In genomic region chr6:49048395-49048794, GRCm38 (mm10) we compare ENCODE assay signal across 35 mouse cellular contexts. TPM values are rescaled to one million over a fixed set of nuclear protein-coding genes. Genes with fewer than 3 reads are reported as not detected.
"Had no signal": no experiment of that assay in that cellular context is flagged by ENCODE, and none has a peak within 500 bp of the region (broad histone marks: within the 10 kb centered on the region; RNA-seq: fewer than 3 reads in every experiment).

No protein-coding gene starts in this region.

- H3K4me1 ChIP-seq: heart, embryonic 10.5 days; heart, embryonic 12.5 days; heart, embryonic 13.5 days; heart, embryonic 15.5 days; hindbrain, embryonic 15.5 days; intestine, embryonic 15.5 days had no signal

- H3K36me3 ChIP-seq: heart, embryonic 10.5 days; heart, embryonic 12.5 days; heart, embryonic 13.5 days; heart, embryonic 15.5 days; hindbrain, embryonic 10.5 days; hindbrain, embryonic 12.5 days; hindbrain, embryonic 13.5 days; hindbrain, embryonic 15.5 days; intestine, embryonic 15.5 days had no signal

- H3K27ac ChIP-seq: heart, embryonic 10.5 days; heart, embryonic 13.5 days; heart, embryonic 15.5 days; hindbrain, embryonic 10.5 days; hindbrain, embryonic 12.5 days; hindbrain, embryonic 13.5 days; hindbrain, embryonic 14.5 days; hindbrain, embryonic 15.5 days; hindbrain, postnatal 0 days; intestine, embryonic 15.5 days; kidney, postnatal 0 days; layer of hippocampus, adult 2 months; left cerebral cortex, adult 2 months had no signal

- H3K4me2 ChIP-seq: heart, embryonic 12.5 days; heart, embryonic 13.5 days; heart, embryonic 15.5 days; hindbrain, embryonic 12.5 days; hindbrain, embryonic 13.5 days; hindbrain, embryonic 14.5 days; hindbrain, embryonic 15.5 days; intestine, embryonic 15.5 days had no signal

- H3K27me3 ChIP-seq: heart, embryonic 13.5 days; heart, embryonic 15.5 days; hindbrain, embryonic 12.5 days; hindbrain, embryonic 13.5 days; hindbrain, embryonic 15.5 days; intestine, embryonic 15.5 days had no signal

- ATAC-seq: hindbrain, embryonic 16.5 days; hindbrain, postnatal 0 days; inflammation-experienced regulatory T-cells, adult 6 months; intestine, embryonic 15.5 days; intestine, embryonic 16.5 days; intestine, postnatal 0 days had no signal

- H3K9me3 ChIP-seq: heart, embryonic 10.5 days; heart, embryonic 12.5 days; heart, embryonic 13.5 days; heart, embryonic 15.5 days; hindbrain, embryonic 10.5 days; hindbrain, embryonic 12.5 days; hindbrain, embryonic 13.5 days; hindbrain, embryonic 15.5 days; intestine, embryonic 15.5 days had no signal

- H3K9ac ChIP-seq: heart, embryonic 12.5 days; heart, embryonic 13.5 days; heart, embryonic 15.5 days; hindbrain, embryonic 12.5 days; hindbrain, embryonic 13.5 days; hindbrain, embryonic 14.5 days; hindbrain, embryonic 15.5 days; intestine, embryonic 15.5 days had no signal

- DNase-seq: heart, postnatal 10 days; heart, postnatal 14 days; heart, postnatal 36 days; heart, postnatal 4 days; kidney, adult 11 months; kidney, adult 18-20 months; kidney, adult 2 months; kidney, adult 8-10 months; kidney, adult 9 months; kidney, postnatal 10 days; kidney, postnatal 14 days; kidney, postnatal 25 days; kidney, postnatal 36 days; kidney, postnatal 4 days; layer of hippocampus, adult 9-11 months; layer of hippocampus, postnatal 36 days had no signal

- H3K4me3 ChIP-seq: heart, embryonic 10.5 days; heart, embryonic 12.5 days; heart, embryonic 13.5 days; heart, embryonic 15.5 days; hindbrain, embryonic 10.5 days; hindbrain, embryonic 12.5 days; hindbrain, embryonic 13.5 days; hindbrain, embryonic 15.5 days; intestine, embryonic 15.5 days; layer of hippocampus, adult 2 months; left cerebral cortex, adult 2 months had no signal

RNA-seq across cellular contexts. Expression of gene Gpnmb, which starts 12.0 kb away (rescaled TPM):
- total RNA-seq: hematopoietic stem cell, adult 5-6 weeks had no signal
